Mouse (Mus musculus) small intestine, adult 2 months (tissue): ENCODE data around the gene Gm11444. TPM values are rescaled to one million over a fixed set of nuclear protein-coding genes. Genes with fewer than 3 reads are reported as not detected.

Source experiments
- H3K27ac ChIP-seq: fragments of 200-500 bp; 2 replicates; pipeline ENCODE4 v1.5.1; 2012; ENCODE audit warnings: low read depth, low read length, control low read depth, inconsistent platforms; ENCODE audit not compliant: insufficient read depth
- H3K27me3 ChIP-seq: fragments of 200-500 bp; 2 replicates; pipeline ENCODE4 v1.6.1; 2012; ENCODE audit warnings: mild to moderate bottlenecking, moderate library complexity, low read length, inconsistent platforms; ENCODE audit not compliant: control insufficient read depth, insufficient read depth
- H3K36me3 ChIP-seq: fragments of 200-500 bp; 2 replicates; pipeline ENCODE4 v1.6.1; 2012; ENCODE audit warnings: mild to moderate bottlenecking, low read length, control low read depth, inconsistent platforms; ENCODE audit not compliant: control insufficient read depth, insufficient read depth
- H3K4me1 ChIP-seq: fragments of 200-500 bp; 2 replicates; pipeline ENCODE4 v1.6.1; 2012; ENCODE audit warnings: low read length, inconsistent platforms, mixed read lengths; ENCODE audit not compliant: control insufficient read depth, insufficient read depth, insufficient read length
- H3K4me3 ChIP-seq: fragments of 200-500 bp; 2 replicates; pipeline ENCODE4 v1.5.1; 2012; ENCODE audit warnings: low read depth, mild to moderate bottlenecking, control low read depth, inconsistent platforms, low read length, moderate library complexity
- CTCF ChIP-seq: fragments of 200-500 bp; IDR thresholded peaks from 2 replicates; pipeline ENCODE4 v1.5.1; 2012; ENCODE audit warnings: low read depth, mild to moderate bottlenecking, control low read depth, inconsistent platforms, low read length, moderate library complexity, mixed read lengths; ENCODE audit not compliant: insufficient replicate concordance, insufficient read length; ENCODE audit errors: extremely low read depth
- POLR2A ChIP-seq: fragments of 200-500 bp; IDR thresholded peaks from 2 replicates; pipeline ENCODE4 v1.6.1; 2012; ENCODE audit warnings: low read depth, mild to moderate bottlenecking, control low read depth, inconsistent platforms, low read length, moderate library complexity
- WGBS: fragments of 180-500 bp; shearing (Covaris S2); methylation state at CpG from one replicate; pipeline ENCODE4 v1.1.7; 2018; 5-methylcytosine and 5-hydroxymethylcytosine counted together
- polyA plus RNA-seq: library from polyadenylated mRNA; depleted of rRNA; stranded (reverse); fragments of >200 nt; gene quantifications from 2 replicates; pipeline ENCODE4 v1.2.3, GENCODE M21; 2012

Gm11444 gene
- polyA plus RNA-seq, 1 experiment, result not detected

DNA sequence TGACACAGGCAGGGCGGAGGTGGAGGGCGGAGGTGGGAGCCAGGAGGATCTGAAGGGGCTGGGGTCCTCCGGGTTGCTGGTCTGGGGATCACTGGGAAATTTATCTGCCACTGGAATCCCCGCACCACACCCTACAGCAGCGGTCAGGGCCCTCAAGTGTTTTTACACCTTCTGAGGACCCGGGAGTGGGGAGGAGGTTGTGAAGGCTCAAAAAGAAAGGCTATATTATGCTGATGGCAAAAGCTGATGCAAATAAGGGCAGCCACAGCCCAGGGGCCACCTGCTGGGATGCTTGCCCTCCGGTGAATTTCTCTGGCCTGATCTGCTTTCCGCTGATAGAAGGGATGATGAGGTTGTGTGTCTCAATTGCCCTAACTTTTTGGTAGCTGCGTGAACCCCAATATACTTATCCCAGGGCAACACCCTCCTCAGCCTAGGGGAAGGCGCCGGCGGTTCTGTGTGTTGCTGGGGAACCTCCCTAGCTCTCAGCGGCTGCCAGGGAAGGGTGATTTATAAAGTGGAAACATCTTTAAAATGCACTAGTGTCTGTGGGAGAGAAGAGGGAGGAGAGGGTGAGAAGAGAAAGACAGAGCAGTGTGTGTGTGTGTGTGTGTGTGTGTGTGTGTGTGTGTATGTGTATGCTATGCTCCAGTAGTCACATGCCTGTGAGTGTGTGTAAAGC lies 41.0 kb upstream of the Gm11444 start:
- H3K36me3 ChIP-seq, result no peaks in the 10 kb centered on the region
- no peak overlapping the region for H3K27ac ChIP-seq
- no peaks in the 10 kb centered on the region for H3K4me1 ChIP-seq
- TF ChIP-seq POLR2A, result no peak
- no peak for TF ChIP-seq CTCF
- no peak overlapping the region for H3K4me3 ChIP-seq
- WGBS, result 16% methylated on average over 13 of the region's 13 CpGs
- H3K27me3 ChIP-seq, result peaks cover 65% of the 10 kb centered on the region

DNA sequence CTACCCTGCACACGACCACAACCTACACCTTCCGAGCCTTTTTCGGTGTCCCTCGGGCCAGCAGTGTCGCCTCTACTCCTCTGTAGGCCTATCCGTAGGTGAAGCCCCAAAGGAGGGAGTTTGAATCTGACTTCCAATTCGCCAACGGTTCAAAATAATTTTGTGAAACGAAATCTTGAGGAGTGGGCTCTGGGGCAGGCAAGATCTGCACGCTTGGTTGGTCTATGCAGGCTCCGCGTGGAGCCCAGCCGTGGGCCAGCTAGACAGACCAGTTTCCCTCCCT lies 40.4 kb upstream of the Gm11444 start:
- Histone ChIP-seq H3K27me3 (peaks cover 63% of the 10 kb centered on the region), H3K4me1 (no peaks in the 10 kb centered on the region), H3K27ac (no peak overlapping the region), H3K4me3 (no peak overlapping the region), H3K36me3 (no peaks in the 10 kb centered on the region)
- TF ChIP-seq CTCF (no peak), POLR2A (no peak)
- 25% methylated on average over 13 of the region's 13 CpGs for WGBS

DNA sequence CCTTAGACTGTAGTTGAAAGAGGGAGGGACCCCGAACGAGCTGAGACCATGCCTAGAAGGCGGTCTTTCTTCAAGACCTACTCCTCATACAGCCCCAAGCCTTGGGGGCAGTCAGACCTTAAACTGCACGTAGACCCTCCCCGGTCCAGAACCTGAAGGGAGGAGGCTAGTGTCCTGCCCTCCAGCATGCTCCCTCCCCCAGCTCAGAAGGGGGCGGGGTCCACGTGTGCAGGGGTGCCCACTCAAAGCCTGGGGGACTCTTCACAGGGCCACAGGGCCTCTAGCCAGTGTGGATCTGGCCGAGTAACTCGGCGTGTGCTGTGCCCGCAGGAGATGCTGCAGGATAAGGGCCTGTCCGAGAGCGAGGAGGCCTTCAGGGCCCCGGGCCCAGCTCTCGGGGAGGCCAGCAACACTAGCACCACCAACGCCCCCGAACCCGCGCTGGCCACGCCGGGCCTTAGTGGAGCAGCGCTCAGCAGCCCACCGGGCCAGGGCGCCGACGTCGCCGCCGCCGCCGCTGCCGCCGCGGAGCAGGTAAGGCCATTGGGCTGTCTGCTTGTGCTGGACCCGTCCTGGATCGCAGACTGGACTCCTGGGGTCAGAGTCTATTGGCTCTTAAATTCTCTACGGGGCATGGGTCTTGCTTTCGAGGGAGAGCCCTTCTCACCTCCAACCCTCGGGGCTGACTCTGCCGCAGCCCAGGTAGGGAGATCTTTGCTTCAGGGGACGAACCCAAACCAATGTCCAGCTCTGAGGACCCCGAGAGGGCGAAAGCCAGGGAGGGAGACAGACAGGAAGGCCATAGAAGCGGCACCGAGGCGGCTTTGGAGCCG lies 39.8 kb upstream of the Gm11444 start:
- H3K4me3 ChIP-seq, result no peak overlapping the region
- no peaks in the 10 kb centered on the region for H3K36me3 ChIP-seq
- peaks cover 60% of the 10 kb centered on the region for H3K27me3 ChIP-seq
- no peak for TF ChIP-seq CTCF
- TF ChIP-seq POLR2A, result no peak
- H3K27ac ChIP-seq, result no peak overlapping the region
- 29% methylated on average over 47 of the region's 47 CpGs for WGBS
- H3K4me1 ChIP-seq, result no peaks in the 10 kb centered on the region

DNA sequence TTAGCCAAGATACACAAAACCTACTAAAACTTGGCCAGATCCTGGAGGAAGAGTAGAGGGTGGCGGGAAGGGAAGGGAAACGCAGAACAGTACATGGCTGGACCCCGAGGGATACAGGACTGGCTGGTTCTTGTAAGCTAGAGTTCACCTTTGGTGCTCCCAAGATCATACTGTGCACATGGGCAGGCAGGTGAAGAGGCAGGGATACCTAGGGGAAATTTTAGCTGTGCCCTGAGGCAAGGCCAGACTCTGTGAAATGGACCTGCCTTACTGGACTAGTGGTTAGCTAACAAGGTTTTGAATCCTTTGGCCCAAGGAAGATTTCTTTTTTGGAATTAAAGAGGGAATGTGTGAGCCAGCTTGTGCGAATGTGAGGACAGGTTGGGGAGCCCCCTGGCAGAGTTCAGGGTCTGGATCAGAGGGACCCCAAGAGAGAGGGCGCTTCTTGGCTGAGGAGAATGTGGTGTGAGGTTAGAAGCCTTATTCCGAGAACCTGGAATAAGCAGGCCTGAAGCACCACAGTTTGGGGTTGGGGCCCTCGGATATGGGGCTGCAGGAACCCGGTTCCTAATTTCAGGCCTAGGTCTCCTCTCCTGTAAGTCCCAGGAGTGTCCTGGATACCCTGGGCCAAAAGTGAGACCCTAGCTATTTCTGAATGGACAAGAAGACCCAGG lies 39.1 kb upstream of the Gm11444 start:
- no peaks in the 10 kb centered on the region for H3K4me1 ChIP-seq
- 68% methylated on average over 8 of the region's 8 CpGs for WGBS
- no peak for TF ChIP-seq CTCF
- TF ChIP-seq POLR2A, result no peak
- H3K27ac ChIP-seq, result no peak overlapping the region
- no peak overlapping the region for H3K4me3 ChIP-seq
- H3K36me3 ChIP-seq, result no peaks in the 10 kb centered on the region
- H3K27me3 ChIP-seq, result peaks cover 54% of the 10 kb centered on the region

DNA sequence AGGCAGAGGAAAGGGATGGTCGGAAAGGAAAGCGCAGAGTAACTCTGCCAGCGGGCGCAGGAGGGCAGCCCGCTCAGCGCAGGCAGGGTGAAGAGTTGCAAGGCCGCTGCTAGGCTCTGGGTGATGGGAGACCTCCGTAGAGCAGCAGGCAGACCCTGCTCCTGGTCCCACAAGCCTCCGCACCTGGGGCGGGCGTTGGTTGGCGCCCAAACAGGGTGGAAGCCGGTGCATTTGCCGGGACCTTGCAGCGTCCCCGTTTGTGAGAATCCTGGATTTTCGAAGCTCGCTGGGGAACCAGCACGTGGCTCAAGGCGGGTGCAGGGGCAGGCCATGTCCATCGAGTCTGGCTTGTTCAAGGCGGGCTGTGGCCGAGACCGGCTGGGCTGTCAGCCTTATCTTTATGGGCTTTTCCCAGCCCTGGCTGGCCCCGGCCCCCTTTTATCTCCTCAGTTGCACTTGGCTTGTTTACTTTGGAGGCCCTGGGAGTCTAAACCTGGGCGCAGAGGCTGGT lies 38.4 kb upstream of the Gm11444 start:
- WGBS, result 7% methylated on average over 26 of the region's 26 CpGs
- H3K36me3 ChIP-seq, result no peaks in the 10 kb centered on the region
- TF ChIP-seq POLR2A, result no peak
- TF ChIP-seq CTCF, result no peak
- H3K27me3 ChIP-seq, result peaks cover 53% of the 10 kb centered on the region
- H3K27ac ChIP-seq, result no peak overlapping the region
- no peak overlapping the region for H3K4me3 ChIP-seq
- no peaks in the 10 kb centered on the region for H3K4me1 ChIP-seq

DNA sequence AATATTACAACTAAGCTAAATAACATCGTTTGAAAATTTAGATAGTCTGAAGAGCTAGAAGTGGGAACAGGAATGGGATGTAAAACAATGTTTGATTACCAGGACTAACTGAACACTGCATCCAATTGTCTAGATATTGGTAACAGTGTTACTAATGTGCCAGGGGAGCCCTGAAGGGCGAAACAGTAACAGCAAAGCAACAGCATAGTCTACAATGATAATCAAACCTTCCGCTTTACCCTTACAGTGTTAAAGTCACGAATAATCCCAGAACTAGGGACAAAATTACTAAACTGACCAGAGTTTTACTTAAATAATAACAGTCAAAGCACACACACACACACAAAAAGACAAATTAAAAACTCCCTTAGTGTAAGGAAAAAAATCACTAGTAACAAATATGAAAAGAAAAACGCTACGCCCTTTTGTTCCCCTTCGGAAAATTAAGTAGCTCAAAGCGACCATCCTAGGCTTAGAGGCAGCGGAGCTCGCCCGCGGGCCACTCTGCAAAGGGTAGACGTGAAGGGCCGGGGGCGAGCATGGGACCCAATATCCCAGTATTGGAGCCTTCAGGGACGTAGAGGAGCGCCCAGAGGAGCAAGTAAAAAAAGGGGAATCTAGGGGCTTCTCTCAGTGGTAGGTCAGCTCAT lies 37.8 kb upstream of the Gm11444 start:
- Histone ChIP-seq H3K36me3 (no peaks in the 10 kb centered on the region), H3K4me3 (no peak overlapping the region), H3K27ac (no peak overlapping the region), H3K4me1 (no peaks in the 10 kb centered on the region), H3K27me3 (peaks cover 52% of the 10 kb centered on the region)
- 21% methylated on average over 17 of the region's 17 CpGs for WGBS
- TF ChIP-seq CTCF (no peak), POLR2A (no peak)

DNA sequence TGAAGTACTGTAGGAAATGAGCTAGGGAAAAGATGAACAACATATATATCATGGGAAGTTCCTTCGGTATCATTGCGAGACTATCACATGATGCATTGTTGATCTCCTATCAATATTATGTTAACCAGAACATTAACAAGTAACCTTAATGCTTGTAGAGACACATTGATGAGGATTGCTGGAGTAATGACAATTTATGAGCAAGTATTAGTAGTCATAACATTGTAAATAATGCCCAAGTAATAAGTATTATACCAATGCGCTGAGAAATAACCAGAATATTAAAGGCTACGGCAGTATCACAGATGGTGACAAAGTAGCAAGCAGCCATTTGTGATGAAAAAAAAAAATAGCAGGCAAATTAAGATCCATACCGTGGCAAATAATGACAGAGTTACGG lies 37.1 kb upstream of the Gm11444 start:
- peaks cover 52% of the 10 kb centered on the region for H3K27me3 ChIP-seq
- TF ChIP-seq POLR2A (no peak), CTCF (no peak)
- H3K4me3 ChIP-seq, result no peak overlapping the region
- H3K4me1 ChIP-seq, result no peaks in the 10 kb centered on the region
- no peaks in the 10 kb centered on the region for H3K36me3 ChIP-seq
- no peak overlapping the region for H3K27ac ChIP-seq
- 42% methylated on average over 6 of the region's 6 CpGs for WGBS
